Mouse (Mus musculus): ENCODE measurements at regions not wholly inside any gene's neighbourhood (a gene's known extent, or its start where the extent isn't known, plus 50 kb on each side); places are given as distances from the start of the nearest gene placed in this dataset.

GRCm38 (mm10) chr1:75749665-75750221 is 203.7 kb downstream of the Slc4a3 start:
- no peaks in the 10 kb centered on the region for H3K9me3 ChIP-seq (ENCODE audit: control insufficient read depth, insufficient read depth, low read depth, low read length)
- H3K4me1 ChIP-seq (ENCODE audit: control insufficient read depth in 2 of 2, insufficient read depth in 2 of 2, low read length in 2 of 2, poor library complexity in 1 of 2), result no peaks in the 10 kb centered on the region
- no peak overlapping the region for H3K27ac ChIP-seq (ENCODE audit: insufficient read depth, low read depth, low read length, poor library complexity, severe bottlenecking)
- H3K4me3 ChIP-seq (ENCODE audit: insufficient read depth in 1 of 2, low read depth in 1 of 2, low read length in 2 of 2, poor library complexity in 1 of 2, severe bottlenecking in 1 of 2), result no peak overlapping the region
- no peak for DNase-seq (ENCODE audit: low read depth, low spot score)
- H3K9ac ChIP-seq (ENCODE audit: insufficient read depth, low read depth, low read length, poor library complexity, severe bottlenecking), result no peak overlapping the region
- H3K36me3 ChIP-seq (ENCODE audit: control insufficient read depth, insufficient read depth, low read length, poor library complexity, severe bottlenecking), result no peaks in the 10 kb centered on the region
- in situ Hi-C loops (cut with MboI; ENCODE audit: low sequenced_read_pairs in 2 of 2, unreplicated experiment in 2 of 2), result no loop called here
- TF ChIP-seq ZNF384 (IDR thresholded peaks at IDR 0.05; ENCODE audit: low read depth, low read length) (no peak), CHD2 (IDR thresholded peaks at IDR 0.05; ENCODE audit: low read depth, low read length) (no peak), ZC3H11A (IDR thresholded peaks at IDR 0.05; ENCODE audit: borderline replicate concordance, low read depth, low read length) (no peak), MAFK (IDR thresholded peaks at IDR 0.05; ENCODE audit: insufficient read depth, low read depth, low read length) (no peak), HCFC1 (IDR thresholded peaks at IDR 0.05; ENCODE audit: borderline replicate concordance, insufficient read depth, low read length) (no peak)

- Histone ChIP-seq H3K36me3 (ENCODE audit: control insufficient read depth, insufficient read depth, low read length, poor library complexity, severe bottlenecking) (no peaks in the 10 kb centered on the region), H3K27ac (ENCODE audit: insufficient read depth, low read depth, low read length, poor library complexity, severe bottlenecking) (no peak overlapping the region), H3K4me3 (ENCODE audit: insufficient read depth in 1 of 2, low read depth in 1 of 2, low read length in 2 of 2, poor library complexity in 1 of 2, severe bottlenecking in 1 of 2) (no peak overlapping the region), H3K4me1 (ENCODE audit: control insufficient read depth in 2 of 2, insufficient read depth in 2 of 2, low read length in 2 of 2, poor library complexity in 1 of 2) (no peaks in the 10 kb centered on the region), H3K9me3 (ENCODE audit: control insufficient read depth, insufficient read depth, low read depth, low read length) (no peaks in the 10 kb centered on the region), H3K9ac (ENCODE audit: insufficient read depth, low read depth, low read length, poor library complexity, severe bottlenecking) (no peak overlapping the region)
- DNase-seq (ENCODE audit: low read depth, low spot score), result no peak
- in situ Hi-C loops (cut with MboI; ENCODE audit: low sequenced_read_pairs in 2 of 2, unreplicated experiment in 2 of 2), result no loop called here
- TF ChIP-seq MAFK (IDR thresholded peaks at IDR 0.05; ENCODE audit: insufficient read depth, low read depth, low read length) (no peak), CHD2 (IDR thresholded peaks at IDR 0.05; ENCODE audit: low read depth, low read length) (no peak), HCFC1 (IDR thresholded peaks at IDR 0.05; ENCODE audit: borderline replicate concordance, insufficient read depth, low read length) (no peak), ZC3H11A (IDR thresholded peaks at IDR 0.05; ENCODE audit: borderline replicate concordance, low read depth, low read length) (no peak), ZNF384 (IDR thresholded peaks at IDR 0.05; ENCODE audit: low read depth, low read length) (no peak)
Measured at GRCm38 (mm10) chr1:75772131-75772530, 226.1 kb downstream of the Slc4a3 start.

- Histone ChIP-seq H3K27ac (ENCODE audit: insufficient read depth, low read depth, low read length, poor library complexity, severe bottlenecking) (no peak overlapping the region), H3K9ac (ENCODE audit: insufficient read depth, low read depth, low read length, poor library complexity, severe bottlenecking) (no peak overlapping the region), H3K4me1 (ENCODE audit: control insufficient read depth in 2 of 2, insufficient read depth in 2 of 2, low read length in 2 of 2, poor library complexity in 1 of 2) (no peaks in the 10 kb centered on the region), H3K4me3 (ENCODE audit: insufficient read depth in 1 of 2, low read depth in 1 of 2, low read length in 2 of 2, poor library complexity in 1 of 2, severe bottlenecking in 1 of 2) (no peak overlapping the region), H3K9me3 (ENCODE audit: control insufficient read depth, insufficient read depth, low read depth, low read length) (no peaks in the 10 kb centered on the region), H3K36me3 (ENCODE audit: control insufficient read depth, insufficient read depth, low read length, poor library complexity, severe bottlenecking) (no peaks in the 10 kb centered on the region)
- in situ Hi-C loops (cut with MboI; ENCODE audit: low sequenced_read_pairs in 2 of 2, unreplicated experiment in 2 of 2), result no loop called here
- no peak for TF ChIP-seq HCFC1 (IDR thresholded peaks at IDR 0.05; ENCODE audit: borderline replicate concordance, insufficient read depth, low read length)
- TF ChIP-seq MAFK (IDR thresholded peaks at IDR 0.05; ENCODE audit: insufficient read depth, low read depth, low read length), result no peak
- DNase-seq (ENCODE audit: low read depth, low spot score), result no peak
Measured at GRCm38 (mm10) chr1:75773014-75773413, 226.9 kb downstream of the Slc4a3 start.

DNA sequence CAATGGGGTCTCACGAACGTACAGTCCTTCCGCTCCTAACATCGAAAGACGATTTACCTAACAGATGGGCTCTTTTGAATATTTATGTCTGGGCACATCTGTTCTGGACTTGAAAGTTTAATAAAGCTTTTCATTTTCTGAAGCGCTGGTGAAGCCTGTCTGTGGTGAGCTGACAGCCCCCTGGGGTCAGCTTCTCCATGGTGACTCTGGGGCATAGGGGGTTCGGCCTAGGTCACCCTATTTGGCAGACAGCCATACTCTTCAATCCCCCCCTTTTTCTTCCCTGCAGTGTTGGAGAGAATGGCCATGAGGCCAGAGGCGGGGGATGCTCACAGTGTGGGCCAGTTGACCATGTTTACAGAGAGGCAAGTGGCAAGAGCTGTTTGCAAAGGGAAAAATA is 232.8 kb downstream of the Slc4a3 start:
- TF ChIP-seq ZNF384 (IDR thresholded peaks at IDR 0.05; ENCODE audit: low read depth, low read length) (no peak), ZC3H11A (IDR thresholded peaks at IDR 0.05; ENCODE audit: borderline replicate concordance, low read depth, low read length) (no peak), CHD2 (IDR thresholded peaks at IDR 0.05; ENCODE audit: low read depth, low read length) (no peak), MAFK (IDR thresholded peaks at IDR 0.05; ENCODE audit: insufficient read depth, low read depth, low read length) (no peak), HCFC1 (IDR thresholded peaks at IDR 0.05; ENCODE audit: borderline replicate concordance, insufficient read depth, low read length) (no peak)
- H3K4me3 ChIP-seq (ENCODE audit: insufficient read depth in 1 of 2, low read depth in 1 of 2, low read length in 2 of 2, poor library complexity in 1 of 2, severe bottlenecking in 1 of 2), result no peak overlapping the region
- H3K9ac ChIP-seq (ENCODE audit: insufficient read depth, low read depth, low read length, poor library complexity, severe bottlenecking), result no peak overlapping the region
- no peaks in the 10 kb centered on the region for H3K4me1 ChIP-seq (ENCODE audit: control insufficient read depth in 2 of 2, insufficient read depth in 2 of 2, low read length in 2 of 2, poor library complexity in 1 of 2)
- H3K27ac ChIP-seq (ENCODE audit: insufficient read depth, low read depth, low read length, poor library complexity, severe bottlenecking), result no peak overlapping the region
- no peaks in the 10 kb centered on the region for H3K9me3 ChIP-seq (ENCODE audit: control insufficient read depth, insufficient read depth, low read depth, low read length)
- in situ Hi-C loops (cut with MboI; ENCODE audit: low sequenced_read_pairs in 2 of 2, unreplicated experiment in 2 of 2), result no loop called here
- no peak for DNase-seq (ENCODE audit: low read depth, low spot score)
- no peaks in the 10 kb centered on the region for H3K36me3 ChIP-seq (ENCODE audit: control insufficient read depth, insufficient read depth, low read length, poor library complexity, severe bottlenecking)

GRCm38 (mm10) chr1:75783206-75783605 is 237.1 kb downstream of the Slc4a3 start:
- Histone ChIP-seq H3K9me3 (ENCODE audit: control insufficient read depth, insufficient read depth, low read depth, low read length) (no peaks in the 10 kb centered on the region), H3K9ac (ENCODE audit: insufficient read depth, low read depth, low read length, poor library complexity, severe bottlenecking) (no peak overlapping the region), H3K4me3 (ENCODE audit: insufficient read depth in 1 of 2, low read depth in 1 of 2, low read length in 2 of 2, poor library complexity in 1 of 2, severe bottlenecking in 1 of 2) (no peak overlapping the region), H3K27ac (ENCODE audit: insufficient read depth, low read depth, low read length, poor library complexity, severe bottlenecking) (no peak overlapping the region), H3K4me1 (ENCODE audit: control insufficient read depth in 2 of 2, insufficient read depth in 2 of 2, low read length in 2 of 2, poor library complexity in 1 of 2) (no peaks in the 10 kb centered on the region; a peak in 1 of 4 replicates), H3K36me3 (ENCODE audit: control insufficient read depth, insufficient read depth, low read length, poor library complexity, severe bottlenecking) (no peaks in the 10 kb centered on the region)
- in situ Hi-C loops (cut with MboI; ENCODE audit: low sequenced_read_pairs in 2 of 2, unreplicated experiment in 2 of 2), result no loop called here
- no peak for DNase-seq (ENCODE audit: low read depth, low spot score)
- TF ChIP-seq MAFK (IDR thresholded peaks at IDR 0.05; ENCODE audit: insufficient read depth, low read depth, low read length) (no peak), ZNF384 (IDR thresholded peaks at IDR 0.05; ENCODE audit: low read depth, low read length) (no peak)

Measured in ES-E14 (cell line).